Mouse (Mus musculus): ENCODE measurements at regions not wholly inside any gene's neighbourhood (a gene's known extent, or its start where the extent isn't known, plus 50 kb on each side); places are given as distances from the start of the nearest gene placed in this dataset.

- TF ChIP-seq POLR2A (IDR thresholded peaks at IDR 0.05; ENCODE audit: borderline replicate concordance, insufficient read depth, low read length) (no peak), CTCF (IDR thresholded peaks at IDR 0.05; ENCODE audit: borderline replicate concordance, insufficient read depth, low read depth, low read length) (no peak)
- H3K27ac ChIP-seq (ENCODE audit: insufficient read depth, low read length), result no peak overlapping the region
- H3K4me3 ChIP-seq (replicated peaks; ENCODE audit: insufficient read depth, low read depth, low read length), result no peak overlapping the region
- H3K27me3 ChIP-seq (ENCODE audit: control insufficient read depth, insufficient read depth, low read length), result no peaks in the 10 kb centered on the region
- H3K4me1 ChIP-seq (ENCODE audit: control insufficient read depth, insufficient read depth, low read length), result no peaks in the 10 kb centered on the region
- 85% methylated on average over 3 of the region's 3 CpGs for WGBS
- DNase-seq, result no peak
Measured at GRCm38 (mm10) chr16:51922589-51922988, 108.4 kb upstream of the Cblb start.

- Histone ChIP-seq H3K4me1 (ENCODE audit: control insufficient read depth, insufficient read depth, low read length) (no peaks in the 10 kb centered on the region), H3K27me3 (ENCODE audit: control insufficient read depth, insufficient read depth, low read length) (no peaks in the 10 kb centered on the region), H3K27ac (ENCODE audit: insufficient read depth, low read length) (no peak overlapping the region), H3K4me3 (replicated peaks; ENCODE audit: insufficient read depth, low read depth, low read length) (no peak overlapping the region)
- 17% methylated on average over 3 of the region's 3 CpGs for WGBS
- peak in 1 of 2 experiments; percentile 48 for DNase-seq
- TF ChIP-seq CTCF (IDR thresholded peaks at IDR 0.05; ENCODE audit: borderline replicate concordance, insufficient read depth, low read depth, low read length) (no peak), POLR2A (IDR thresholded peaks at IDR 0.05; ENCODE audit: borderline replicate concordance, insufficient read depth, low read length) (no peak)
Measured at GRCm38 (mm10) chr16:51925639-51926038, 105.4 kb upstream of the Cblb start.

- DNase-seq, result no peak
- H3K4me1 ChIP-seq (ENCODE audit: control insufficient read depth, insufficient read depth, low read length), result peaks cover 2% of the 10 kb centered on the region
- 86% methylated on average over 2 of the region's 2 CpGs for WGBS
- no peak overlapping the region for H3K27ac ChIP-seq (ENCODE audit: insufficient read depth, low read length)
- no peak overlapping the region for H3K4me3 ChIP-seq (replicated peaks; ENCODE audit: insufficient read depth, low read depth, low read length)
- TF ChIP-seq POLR2A (IDR thresholded peaks at IDR 0.05; ENCODE audit: borderline replicate concordance, insufficient read depth, low read length), result no peak
- no peak for TF ChIP-seq CTCF (IDR thresholded peaks at IDR 0.05; ENCODE audit: borderline replicate concordance, insufficient read depth, low read depth, low read length)
- no peaks in the 10 kb centered on the region for H3K27me3 ChIP-seq (ENCODE audit: control insufficient read depth, insufficient read depth, low read length)
Measured at GRCm38 (mm10) chr16:51933122-51933521, 97.9 kb upstream of the Cblb start.

GRCm38 (mm10) chr16:51933965-51934364 lies 97.1 kb upstream of the Cblb start:
- no peak for TF ChIP-seq POLR2A (IDR thresholded peaks at IDR 0.05; ENCODE audit: borderline replicate concordance, insufficient read depth, low read length)
- no peak for TF ChIP-seq CTCF (IDR thresholded peaks at IDR 0.05; ENCODE audit: borderline replicate concordance, insufficient read depth, low read depth, low read length)
- WGBS, result 83% methylated on average over 3 of the region's 3 CpGs

GRCm38 (mm10) chr16:51937298-51937697 lies 93.7 kb upstream of the Cblb start:
- no peaks in the 10 kb centered on the region for H3K27me3 ChIP-seq (ENCODE audit: control insufficient read depth, insufficient read depth, low read length)
- DNase-seq, result peak; percentile 91 to 96
- TF ChIP-seq CTCF (IDR thresholded peaks at IDR 0.05; ENCODE audit: borderline replicate concordance, insufficient read depth, low read depth, low read length), result no peak
- peak; percentile 35; the same call in 1 of the 2 replicates for TF ChIP-seq POLR2A (IDR thresholded peaks at IDR 0.05; ENCODE audit: borderline replicate concordance, insufficient read depth, low read length)
- WGBS, result 13% methylated on average over 9 of the region's 9 CpGs
- peak overlapping the region; percentile 47; the same call in 1 of the 2 replicates for H3K27ac ChIP-seq (ENCODE audit: insufficient read depth, low read length)
- H3K4me1 ChIP-seq (ENCODE audit: control insufficient read depth, insufficient read depth, low read length), result peaks cover 6% of the 10 kb centered on the region
- H3K4me3 ChIP-seq (replicated peaks; ENCODE audit: insufficient read depth, low read depth, low read length), result peak overlapping the region; percentile 21

More at GRCm38 (mm10) chr16:51933965-51934364, 97.1 kb upstream of the Cblb start:
- no peak overlapping the region for H3K4me3 ChIP-seq (replicated peaks; ENCODE audit: insufficient read depth, low read depth, low read length)
- no peaks in the 10 kb centered on the region for H3K27me3 ChIP-seq (ENCODE audit: control insufficient read depth, insufficient read depth, low read length)
- no peak overlapping the region for H3K27ac ChIP-seq (ENCODE audit: insufficient read depth, low read length)
- peaks cover 3% of the 10 kb centered on the region for H3K4me1 ChIP-seq (ENCODE audit: control insufficient read depth, insufficient read depth, low read length)
- no peak for DNase-seq

GRCm38 (mm10) chr16:51939061-51939460 lies 92.0 kb upstream of the Cblb start:
- TF ChIP-seq CTCF (IDR thresholded peaks at IDR 0.05; ENCODE audit: borderline replicate concordance, insufficient read depth, low read depth, low read length), result no peak
- no peak for TF ChIP-seq POLR2A (IDR thresholded peaks at IDR 0.05; ENCODE audit: borderline replicate concordance, insufficient read depth, low read length)
- no peaks in the 10 kb centered on the region for H3K27me3 ChIP-seq (ENCODE audit: control insufficient read depth, insufficient read depth, low read length)
- WGBS, result 95% methylated on average over 5 of the region's 5 CpGs
- H3K27ac ChIP-seq (ENCODE audit: insufficient read depth, low read length), result no peak overlapping the region
- H3K4me3 ChIP-seq (replicated peaks; ENCODE audit: insufficient read depth, low read depth, low read length), result no peak overlapping the region
- DNase-seq, result no peak
- H3K4me1 ChIP-seq (ENCODE audit: control insufficient read depth, insufficient read depth, low read length), result peaks cover 6% of the 10 kb centered on the region

- no peak for TF ChIP-seq POLR2A (IDR thresholded peaks at IDR 0.05; ENCODE audit: borderline replicate concordance, insufficient read depth, low read length)
- TF ChIP-seq CTCF (IDR thresholded peaks at IDR 0.05; ENCODE audit: borderline replicate concordance, insufficient read depth, low read depth, low read length), result no peak
- Histone ChIP-seq H3K4me1 (ENCODE audit: control insufficient read depth, insufficient read depth, low read length) (peaks cover 6% of the 10 kb centered on the region), H3K27ac (ENCODE audit: insufficient read depth, low read length) (no peak overlapping the region), H3K4me3 (replicated peaks; ENCODE audit: insufficient read depth, low read depth, low read length) (no peak overlapping the region), H3K27me3 (ENCODE audit: control insufficient read depth, insufficient read depth, low read length) (no peaks in the 10 kb centered on the region)
- DNase-seq, result peak in 1 of 2 experiments; percentile 65
Measured at GRCm38 (mm10) chr16:51940574-51940973, 90.5 kb upstream of the Cblb start.

- no peak for DNase-seq
- TF ChIP-seq CTCF (IDR thresholded peaks at IDR 0.05; ENCODE audit: borderline replicate concordance, insufficient read depth, low read depth, low read length) (no peak), POLR2A (IDR thresholded peaks at IDR 0.05; ENCODE audit: borderline replicate concordance, insufficient read depth, low read length) (no peak)
- no peak overlapping the region for H3K4me3 ChIP-seq (replicated peaks; ENCODE audit: insufficient read depth, low read depth, low read length)
- H3K4me1 ChIP-seq (ENCODE audit: control insufficient read depth, insufficient read depth, low read length), result peaks cover 6% of the 10 kb centered on the region
- H3K27ac ChIP-seq (ENCODE audit: insufficient read depth, low read length), result no peak overlapping the region
- H3K27me3 ChIP-seq (ENCODE audit: control insufficient read depth, insufficient read depth, low read length), result no peaks in the 10 kb centered on the region
- 96% methylated on average over 9 of the region's 9 CpGs for WGBS
Measured at GRCm38 (mm10) chr16:51942431-51943130, 88.4 kb upstream of the Cblb start.

Measured in cerebellum, adult 2 months (tissue).